ENCODE assay signal across 25 mouse cellular contexts in genomic region chr13:20811782-20812406, GRCm38 (mm10).
"Had no signal": no experiment of that assay in that cellular context is flagged by ENCODE, and none has a peak within 500 bp of the region (broad histone marks: within the 10 kb centered on the region; RNA-seq: fewer than 3 reads in every experiment).

No protein-coding gene starts in this region.

- H3K4me1 ChIP-seq: heart, embryonic 10.5 days; heart, embryonic 12.5 days; hindbrain, embryonic 10.5 days; hindbrain, embryonic 13.5 days; hindbrain, embryonic 15.5 days; kidney, embryonic 15.5 days; limb, embryonic 13.5 days; limb, embryonic 15.5 days had no signal

- H3K4me3 ChIP-seq: gastrocnemius, adult 2 months; heart, embryonic 10.5 days; heart, embryonic 12.5 days; hindbrain, embryonic 10.5 days; hindbrain, embryonic 13.5 days; hindbrain, embryonic 15.5 days; kidney, embryonic 15.5 days; limb, embryonic 13.5 days; limb, embryonic 15.5 days had no signal

- H3K27ac ChIP-seq: gastrocnemius, adult 2 months; heart, embryonic 10.5 days; hindbrain, embryonic 10.5 days; hindbrain, embryonic 13.5 days; hindbrain, embryonic 15.5 days; hindbrain, postnatal 0 days; kidney, embryonic 15.5 days; kidney, postnatal 0 days; limb, embryonic 13.5 days; limb, embryonic 15.5 days had no signal

- H3K9me3 ChIP-seq: heart, embryonic 10.5 days; heart, embryonic 12.5 days; hindbrain, embryonic 10.5 days; hindbrain, embryonic 13.5 days; hindbrain, embryonic 15.5 days; kidney, embryonic 15.5 days; limb, embryonic 13.5 days; limb, embryonic 15.5 days had no signal

- ATAC-seq: hindbrain, postnatal 0 days; intestine, embryonic 16.5 days had no signal

- H3K9ac ChIP-seq: heart, embryonic 12.5 days; hindbrain, embryonic 13.5 days; hindbrain, embryonic 15.5 days; kidney, embryonic 15.5 days; limb, embryonic 13.5 days; limb, embryonic 15.5 days had no signal

- H3K27me3 ChIP-seq: heart, embryonic 12.5 days; hindbrain, embryonic 13.5 days; hindbrain, embryonic 15.5 days; kidney, embryonic 15.5 days; limb, embryonic 13.5 days; limb, embryonic 15.5 days had no signal

- DNase-seq: gastrocnemius, adult 2 months; gastrocnemius, postnatal 10 days; gastrocnemius, postnatal 25 days; heart, adult 18-20 months; heart, postnatal 10 days; heart, postnatal 4 days; kidney, adult 11 months; kidney, adult 2 months; kidney, adult 9 months; kidney, postnatal 14 days; kidney, postnatal 36 days; layer of hippocampus, adult 9-11 months; layer of hippocampus, postnatal 36 days; left cerebral cortex, postnatal 4 days had no signal

- H3K36me3 ChIP-seq: heart, embryonic 10.5 days; heart, embryonic 12.5 days; hindbrain, embryonic 10.5 days; hindbrain, embryonic 13.5 days; hindbrain, embryonic 15.5 days; kidney, embryonic 15.5 days; limb, embryonic 13.5 days; limb, embryonic 15.5 days had no signal

- H3K4me2 ChIP-seq: heart, embryonic 12.5 days; hindbrain, embryonic 13.5 days; hindbrain, embryonic 15.5 days; kidney, embryonic 15.5 days; limb, embryonic 13.5 days; limb, embryonic 15.5 days had no signal
